Mouse (Mus musculus) CH12.LX (cell line): ENCODE data around the gene Cfap61. TPM values are rescaled to one million over a fixed set of nuclear protein-coding genes. Genes with fewer than 3 reads are reported as not detected.

Experiments used
- DNase-seq: peaks from one replicate; pipeline ENCODE4 v3.0.0-alpha.2; 2013; ENCODE audit errors: extremely low read depth
- H3K27ac ChIP-seq: 2 replicates; pipeline ENCODE4 v1.5.1; 2012; ENCODE audit warnings: low read depth, mild to moderate bottlenecking, control low read depth, moderate library complexity; ENCODE audit not compliant: insufficient read depth
- H3K27me3 ChIP-seq: replicated peaks from 2 replicates; pipeline ENCODE3; 2012; ENCODE audit warnings: inconsistent platforms
- H3K36me3 ChIP-seq, 2 experiments: replicated peaks in 1 of 2; 2 replicates each; pipeline versions ENCODE3 to v1.6.1; 2012; ENCODE audit warnings: inconsistent platforms in 1 of 2, low read length in 1 of 2, mild to moderate bottlenecking in 1 of 2, mixed read lengths in 1 of 2, moderate library complexity in 1 of 2; ENCODE audit not compliant: control insufficient read depth in 1 of 2, insufficient read depth in 1 of 2
- H3K4me1 ChIP-seq, 2 experiments: 2 replicates each; pipeline ENCODE4 v1.6.1; 2012; ENCODE audit warnings: inconsistent platforms in 1 of 2, moderate library complexity in 1 of 2; ENCODE audit not compliant: insufficient read depth in 2 of 2, control insufficient read depth in 1 of 2
- H3K4me2 ChIP-seq: 2 replicates; pipeline ENCODE4 v1.6.1; 2012; ENCODE audit warnings: low read depth, mild to moderate bottlenecking, control low read depth; ENCODE audit not compliant: poor library complexity, insufficient read depth, severe bottlenecking
- H3K4me3 ChIP-seq, 3 experiments: fragments of 150-350 bp in 1 of 3; sonication (generic) in 1 of 3; replicated peaks in 1 of 3; 2 replicates each; pipeline versions ENCODE3 to v1.5.1; 2011 to 2012; ENCODE audit warnings: low read depth in 2 of 3, low read length in 2 of 3, mild to moderate bottlenecking in 2 of 3, moderate library complexity in 2 of 3, control low read depth in 1 of 3, improper control_type of control experiment in 1 of 3, inconsistent platforms in 1 of 3, mixed read lengths in 1 of 3; ENCODE audit not compliant: poor library complexity in 1 of 3
- H3K79me2 ChIP-seq: replicated peaks from 2 replicates; pipeline ENCODE4 v1.6.1; 2012; ENCODE audit warnings: mild to moderate bottlenecking, moderate library complexity; ENCODE audit not compliant: control insufficient read depth, poor library complexity, insufficient read depth, severe bottlenecking; ENCODE audit errors: extremely low read depth
- H3K9ac ChIP-seq: 2 replicates; pipeline ENCODE4 v1.6.1; 2012; ENCODE audit warnings: low read depth, mild to moderate bottlenecking, control low read depth, moderate library complexity; ENCODE audit not compliant: insufficient read depth
- H3K9me3 ChIP-seq: replicated peaks from 2 replicates; pipeline ENCODE3; 2012; ENCODE audit warnings: low read length, inconsistent platforms, mixed read lengths
- BHLHE40 ChIP-seq: IDR thresholded peaks from 2 replicates; pipeline ENCODE4 v1.6.1; 2011; ENCODE audit warnings: mild to moderate bottlenecking, low read depth, low read length, improper control_type of control experiment
- CHD1 ChIP-seq: IDR thresholded peaks from 2 replicates; pipeline ENCODE4 v1.6.1; 2012; ENCODE audit warnings: low read depth, low read length, improper control_type of control experiment, inconsistent platforms
- E2F4 ChIP-seq: IDR thresholded peaks from 2 replicates; pipeline ENCODE4 v1.6.1; 2011; ENCODE audit warnings: low read depth, low read length, improper control_type of control experiment; ENCODE audit not compliant: insufficient replicate concordance
- ELF1 ChIP-seq: IDR thresholded peaks from 2 replicates; pipeline ENCODE4 v1.6.1; 2014; ENCODE audit warnings: low read depth, mild to moderate bottlenecking, inconsistent platforms, low read length, improper control_type of control experiment
- EP300 ChIP-seq: IDR thresholded peaks from 2 replicates; pipeline ENCODE4 v1.6.1; 2011; ENCODE audit warnings: low read length, improper control_type of control experiment
- ETS1 ChIP-seq: conservative IDR thresholded peaks from 2 replicates; pipeline ENCODE4 v1.6.1; 2012; ENCODE audit warnings: low read depth, mild to moderate bottlenecking, inconsistent platforms, low read length, improper control_type of control experiment, moderate library complexity
- GABPA ChIP-seq: IDR thresholded peaks from 2 replicates; pipeline ENCODE4 v1.6.1; 2012; ENCODE audit warnings: low read depth, low read length, improper control_type of control experiment, inconsistent platforms; ENCODE audit not compliant: insufficient replicate concordance
- HCFC1 ChIP-seq: IDR thresholded peaks from 2 replicates; pipeline ENCODE4 v1.6.1; 2012; ENCODE audit warnings: low read depth, mild to moderate bottlenecking, inconsistent platforms, low read length, improper control_type of control experiment
- JUND ChIP-seq: conservative IDR thresholded peaks from 2 replicates; pipeline ENCODE4 v1.6.1; 2011; ENCODE audit warnings: low read depth, low read length, improper control_type of control experiment
- KAT2A ChIP-seq: IDR thresholded peaks from 2 replicates; pipeline ENCODE4 v1.6.1; 2012; ENCODE audit warnings: low read length, improper control_type of control experiment, inconsistent platforms; ENCODE audit not compliant: insufficient replicate concordance
- MAFK ChIP-seq: IDR thresholded peaks from 2 replicates; pipeline ENCODE4 v1.6.1; 2011; ENCODE audit warnings: low read length, improper control_type of control experiment; ENCODE audit not compliant: insufficient replicate concordance
- MAX ChIP-seq: IDR thresholded peaks from 2 replicates; pipeline ENCODE4 v1.6.1; 2011; ENCODE audit warnings: low read length, improper control_type of control experiment
- MAZ ChIP-seq: IDR thresholded peaks from 2 replicates; pipeline ENCODE4 v1.6.1; 2012; ENCODE audit warnings: low read depth, mild to moderate bottlenecking, inconsistent platforms, low read length, improper control_type of control experiment, moderate library complexity
- MEF2A ChIP-seq: IDR thresholded peaks from 2 replicates; pipeline ENCODE4 v1.6.1; 2014; ENCODE audit warnings: low read depth, mild to moderate bottlenecking, inconsistent platforms, low read length, improper control_type of control experiment, borderline replicate concordance
- MXI1 ChIP-seq: IDR thresholded peaks from 2 replicates; pipeline ENCODE4 v1.6.1; 2011; ENCODE audit warnings: mild to moderate bottlenecking, low read depth, low read length, improper control_type of control experiment
- MYC ChIP-seq: IDR thresholded peaks from 2 replicates; pipeline ENCODE4 v1.6.1; 2011; ENCODE audit warnings: low read depth, mild to moderate bottlenecking, improper control_type of control experiment, low read length
- NELFE ChIP-seq: IDR thresholded peaks from 2 replicates; pipeline ENCODE4 v1.6.1; 2011; ENCODE audit warnings: low read depth, low read length, improper control_type of control experiment
- NRF1 ChIP-seq: IDR thresholded peaks from 2 replicates; pipeline ENCODE4 v1.6.1; 2014; ENCODE audit warnings: low read depth, mild to moderate bottlenecking, inconsistent platforms, low read length, improper control_type of control experiment, moderate library complexity
- PAX5 ChIP-seq: IDR thresholded peaks from 2 replicates; pipeline ENCODE4 v1.6.1; 2012; ENCODE audit warnings: low read length, inconsistent platforms, mixed read lengths
- POLR2A ChIP-seq: IDR thresholded peaks from 2 replicates; pipeline ENCODE4 v1.6.1; 2011; ENCODE audit warnings: low read depth, mild to moderate bottlenecking, improper control_type of control experiment, low read length
- SIN3A ChIP-seq: IDR thresholded peaks from 2 replicates; pipeline ENCODE4 v1.6.1; 2012; ENCODE audit warnings: low read length, improper control_type of control experiment, inconsistent platforms
- TBP ChIP-seq: conservative IDR thresholded peaks from 2 replicates; pipeline ENCODE4 v1.6.1; 2011; ENCODE audit warnings: low read depth, low read length, improper control_type of control experiment
- TCF12 ChIP-seq: IDR thresholded peaks from 2 replicates; pipeline ENCODE4 v1.6.1; 2014; ENCODE audit warnings: low read depth, mild to moderate bottlenecking, inconsistent platforms, low read length, improper control_type of control experiment
- USF1 ChIP-seq: IDR thresholded peaks from 2 replicates; pipeline ENCODE4 v1.6.1; 2014; ENCODE audit warnings: low read depth, mild to moderate bottlenecking, inconsistent platforms, low read length, improper control_type of control experiment
- USF2 ChIP-seq: conservative IDR thresholded peaks from 2 replicates; pipeline ENCODE4 v1.6.1; 2011; ENCODE audit warnings: low read depth, low read length, improper control_type of control experiment
- ZC3H11A ChIP-seq: IDR thresholded peaks from 2 replicates; pipeline ENCODE4 v1.6.1; 2012; ENCODE audit warnings: low read depth, mild to moderate bottlenecking, inconsistent platforms, low read length, improper control_type of control experiment
- ZNF384 ChIP-seq: IDR thresholded peaks from 2 replicates; pipeline ENCODE4 v1.6.1; 2012; ENCODE audit warnings: low read depth, low read length, improper control_type of control experiment, inconsistent platforms
- dilution Hi-C: fragments of 300-500 bp; cut with MboI; formaldehyde crosslinking; loops from 2 replicates; pipeline ENCODE4 v1.14.3; 2020; ENCODE audit warnings: low sequenced_read_pairs; ENCODE audit not compliant: extremely low pct_unique_long_range_greater_than_20kb, extremely low pct_ligation_motif_present
- in situ Hi-C: fragments of 300-500 bp; cut with MboI; formaldehyde crosslinking; loops from 3 replicates; pipeline ENCODE4 v1.14.3; 2019; ENCODE audit warnings: low sequenced_read_pairs, low pct_ligation_motif_present, low pct_unique_long_range_greater_than_20kb, mixed read lengths
- polyA plus RNA-seq: library from polyadenylated mRNA; unstranded; fragments of >175 nt; gene quantifications from 2 replicates; pipeline ENCODE4 v1.2.1, GENCODE M21; 2012; ENCODE audit warnings: low read depth; ENCODE audit not compliant: insufficient read length
- total RNA-seq, 2 experiments: library from RNA; depleted of rRNA; stranded (reverse); fragments of 300-350 nt in 1 of 2; fragments of >200 nt in 1 of 2; gene quantifications; 2 replicates each; pipeline ENCODE4 v1.2.3; 2012 to 2014

Gene Cfap61
- total and polyA plus RNA-seq, 3 experiments: 0.34 TPM; not detected in 2

GRCm38 (mm10) chr2:146058791-146059190 is 124.2 kb downstream of the Cfap61 start:
- H3K9me3 ChIP-seq: no peaks in the 10 kb centered on the region

GRCm38 (mm10) chr2:146061421-146062300 is 127.1 kb downstream of the Cfap61 start:
- TF ChIP-seq HCFC1 (no peak), MAZ (no peak), JUND (no peak), BHLHE40 (no peak), E2F4 (no peak), USF2 (no peak), USF1 (no peak), MYC (no peak), SIN3A (no peak), NELFE (no peak), ETS1 (no peak), TBP (no peak), ZC3H11A (no peak), KAT2A (no peak)
- H3K79me2 ChIP-seq: no peaks in the 10 kb centered on the region
- no peak overlapping the region for H3K27ac ChIP-seq
- no peak for DNase-seq
- H3K9ac ChIP-seq: no peak overlapping the region
- no peaks in the 10 kb centered on the region for H3K4me1 ChIP-seq
- no peaks in the 10 kb centered on the region for H3K9me3 ChIP-seq
- no peak overlapping the region for H3K4me3 ChIP-seq
- in situ Hi-C loops: no loop called here
- H3K27me3 ChIP-seq: no peaks in the 10 kb centered on the region
- H3K4me2 ChIP-seq: peak overlapping the region; percentile 59; the same call in 1 of the 2 replicates
- no peaks in the 10 kb centered on the region for H3K36me3 ChIP-seq
- dilution Hi-C loops: no loop called here

More at GRCm38 (mm10) chr2:146058791-146059190, 124.2 kb downstream of the Cfap61 start:
- Histone ChIP-seq H3K4me3 (no peak overlapping the region), H3K79me2 (no peaks in the 10 kb centered on the region), H3K9ac (no peak overlapping the region), H3K4me1 (no peaks in the 10 kb centered on the region), H3K36me3 (no peaks in the 10 kb centered on the region), H3K27me3 (no peaks in the 10 kb centered on the region), H3K27ac (no peak overlapping the region), H3K4me2 (no peak overlapping the region)
- no peak for DNase-seq
- TF ChIP-seq TCF12: no peak
- no peak for TF ChIP-seq MAX
- no peak for TF ChIP-seq HCFC1
- TF ChIP-seq ZNF384: no peak
- TF ChIP-seq MAFK: no peak
- no peak for TF ChIP-seq POLR2A
- TF ChIP-seq NELFE: no peak
- no peak for TF ChIP-seq PAX5
- no peak for TF ChIP-seq USF1
- TF ChIP-seq ELF1: no peak
- no peak for TF ChIP-seq BHLHE40
- no peak for TF ChIP-seq GABPA
- TF ChIP-seq TBP: no peak
- TF ChIP-seq EP300: no peak
- TF ChIP-seq KAT2A: no peak
- no peak for TF ChIP-seq NRF1
- TF ChIP-seq MXI1: no peak
- no peak for TF ChIP-seq CHD1
- no peak for TF ChIP-seq MEF2A
- TF ChIP-seq MYC: no peak
- dilution Hi-C loops: no loop called here
- in situ Hi-C loops: no loop called here
